Mouse (Mus musculus) frontal cortex, postnatal 10 days (tissue): ENCODE measurements around the gene Ern2.

Experiments used
- DNase-seq, 2 experiments: peaks; one replicate each; pipeline ENCODE4 v3.0.0; 2022; ENCODE audit warnings: low spot score in 2 of 2, mixed read lengths in 1 of 2

The Ern2 gene

GRCm38 (mm10) chr7:122158915-122159902 lies 26.8 kb downstream of the Ern2 start, which contains the start of gene Plk1:
Gene Plk1, plus strand, starts transcription at chr7:122159439.
- peak; percentile 53 to 80 for DNase-seq

- DNase-seq = no peak
Observed at GRCm38 (mm10) chr7:122158488-122158887, 27.5 kb downstream of the Ern2 start.

- no peak for DNase-seq
Observed at GRCm38 (mm10) chr7:122152473-122152872, 33.5 kb downstream of the Ern2 start.

GRCm38 (mm10) chr7:122140991-122141390 lies 45.0 kb downstream of the Ern2 start:
- no peak for DNase-seq

- DNase-seq = no peak
Observed at GRCm38 (mm10) chr7:122138190-122138589, 47.8 kb downstream of the Ern2 start.

GRCm38 (mm10) chr7:122137071-122137470 lies 48.9 kb downstream of the Ern2 start:
- DNase-seq = no peak

GRCm38 (mm10) chr7:122135070-122135469 lies 50.9 kb downstream of the Ern2 start:
- DNase-seq = no peak

- DNase-seq = no peak
Observed at GRCm38 (mm10) chr7:122133338-122133625, 52.7 kb downstream of the Ern2 start.

GRCm38 (mm10) chr7:122132497-122133337 lies 53.3 kb downstream of the Ern2 start, which contains the start of the genes Palb2 and Dctn5:
Gene Palb2, minus strand, starts transcription at chr7:122132985.
Gene Dctn5, plus strand, starts transcription at chr7:122133041.
- DNase-seq = peak; percentile 95 to 98

- no peak for DNase-seq
Observed at GRCm38 (mm10) chr7:122131834-122132233, 54.2 kb downstream of the Ern2 start.

GRCm38 (mm10) chr7:122126946-122127345 lies 59.1 kb downstream of the Ern2 start:
- DNase-seq = no peak

GRCm38 (mm10) chr7:122125636-122126035 lies 60.4 kb downstream of the Ern2 start:
- no peak for DNase-seq

GRCm38 (mm10) chr7:122123518-122123917 lies 62.5 kb downstream of the Ern2 start:
- no peak for DNase-seq
